Mouse (Mus musculus): Measurements from ENCODE around the gene Smc4.

The Smc4 gene

GRCm38 (mm10) chr3:69004437-69005337 lies at the start of gene Smc4, which contains the start of gene Ift80:
Smc4 (plus strand) TSS chr3:69004738.
Ift80 (minus strand) TSS chr3:69004570.
- peak; percentile 97 for DNase-seq (ENCODE audit: low spot score)

GRCm38 (mm10) chr3:68956454-68956853 lies 48.1 kb upstream of the Smc4 start:
- no peak for DNase-seq (ENCODE audit: low spot score)

- DNase-seq (ENCODE audit: low spot score) = no peak
Observed at GRCm38 (mm10) chr3:68957413-68957812, 47.1 kb upstream of the Smc4 start.

GRCm38 (mm10) chr3:68964682-68965081 lies 39.9 kb upstream of the Smc4 start:
- peak; percentile 54 for DNase-seq (ENCODE audit: low spot score)

- peak; percentile 44 for DNase-seq (ENCODE audit: low spot score)
Observed at GRCm38 (mm10) chr3:68966527-68967285, 37.8 kb upstream of the Smc4 start.

GRCm38 (mm10) chr3:68967404-68967803 lies 37.1 kb upstream of the Smc4 start:
- DNase-seq (ENCODE audit: low spot score) = peak; percentile 74

- DNase-seq (ENCODE audit: low spot score) = peak; percentile 54
Observed at GRCm38 (mm10) chr3:68969091-68969590, 35.4 kb upstream of the Smc4 start.

- DNase-seq (ENCODE audit: low spot score) = peak; percentile 42
Observed at GRCm38 (mm10) chr3:68973574-68973973, 31.0 kb upstream of the Smc4 start.

- no peak for DNase-seq (ENCODE audit: low spot score)
Observed at GRCm38 (mm10) chr3:68974639-68975532, 29.7 kb upstream of the Smc4 start.

GRCm38 (mm10) chr3:68975533-68976490 lies 28.7 kb upstream of the Smc4 start:
- DNase-seq (ENCODE audit: low spot score) = no peak

- DNase-seq (ENCODE audit: low spot score) = no peak
Observed at GRCm38 (mm10) chr3:68977696-68978095, 26.8 kb upstream of the Smc4 start.

GRCm38 (mm10) chr3:68979187-68979586 lies 25.4 kb upstream of the Smc4 start:
- DNase-seq (ENCODE audit: low spot score) = no peak

GRCm38 (mm10) chr3:68980898-68981297 lies 23.6 kb upstream of the Smc4 start:
- peak; percentile 84 for DNase-seq (ENCODE audit: low spot score)

- no peak for DNase-seq (ENCODE audit: low spot score)
Observed at GRCm38 (mm10) chr3:68986550-68986949, 18.0 kb upstream of the Smc4 start.

GRCm38 (mm10) chr3:69002781-69003180 lies 1.8 kb upstream of the Smc4 start:
- DNase-seq (ENCODE audit: low spot score) = no peak

GRCm38 (mm10) chr3:69004055-69004436 lies 492 bp upstream of the Smc4 start:
- DNase-seq (ENCODE audit: low spot score) = no peak

GRCm38 (mm10) chr3:69005338-69006245 lies 1.1 kb downstream of the Smc4 start:
- DNase-seq (ENCODE audit: low spot score) = peak; percentile 42

GRCm38 (mm10) chr3:69006246-69006760 lies 1.8 kb downstream of the Smc4 start:
- peak; percentile 38 for DNase-seq (ENCODE audit: low spot score)

- no peak for DNase-seq (ENCODE audit: low spot score)
Observed at GRCm38 (mm10) chr3:69008873-69009272, 4.3 kb downstream of the Smc4 start.

Data from T-cell, adult 2 months (primary cell).